Mouse (Mus musculus): ENCODE results near the gene Spry2. TPM values are rescaled to one million over a fixed set of nuclear protein-coding genes. Genes with fewer than 3 reads are reported as not detected.

Spry2 gene
- 22.9 and 28.0 TPM in 2 replicates for polyA plus RNA-seq (2014; fragmentation: Nextera tagmentation; extraction: Ambion mirVana)

DNA sequence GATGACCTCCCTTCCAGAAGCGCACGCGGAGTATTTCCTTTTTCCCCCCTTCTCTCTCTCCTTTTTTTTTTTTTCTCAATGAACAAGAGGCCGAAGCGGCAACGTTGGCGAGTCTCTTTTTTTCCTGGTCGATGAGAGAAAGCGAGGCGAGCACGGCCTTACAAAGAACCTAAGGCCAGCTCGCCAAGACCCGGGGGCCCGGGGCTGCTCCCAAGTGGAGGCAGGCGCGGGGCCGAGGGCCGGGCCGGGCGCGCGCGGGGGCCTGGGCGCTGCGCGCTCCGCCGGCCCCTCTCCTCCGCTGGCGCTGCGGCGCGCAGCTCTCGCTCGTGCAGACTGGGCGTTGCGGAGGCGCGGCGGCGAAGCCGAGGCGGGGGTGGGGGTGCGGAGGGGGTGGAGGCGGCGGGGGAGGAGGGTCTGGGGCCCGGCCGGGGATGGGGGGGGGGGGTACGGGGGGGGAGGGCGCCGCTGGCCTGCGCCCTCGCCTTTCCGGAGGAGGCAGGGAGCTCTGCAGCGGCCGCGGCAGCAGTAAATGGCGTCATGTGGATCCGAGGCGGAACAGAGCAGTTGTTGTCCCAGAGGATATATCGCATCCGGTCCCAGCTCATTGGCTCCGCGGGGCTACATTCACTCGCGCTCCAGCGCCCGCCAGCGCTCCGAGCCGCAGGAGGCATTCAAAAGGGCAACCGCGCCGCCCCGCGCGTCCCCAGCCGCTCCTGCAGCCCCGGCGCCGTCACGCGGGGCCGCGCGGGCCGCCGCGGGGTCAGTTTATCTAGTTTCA, at the start of gene Spry2:
TSS of gene Spry2 (minus strand) at position 29 of the 778 bp plus-strand sequence.
- peak; percentile 97 for DNase-seq (ENCODE audit: low spot score)
- H3K27ac ChIP-seq (ENCODE audit: low read depth, low read length) = peak within 1 kb of the TSS; percentile 99
- H3K4me2 ChIP-seq (ENCODE audit: low read length) = peak within 1 kb of the TSS; percentile 98
- peaks cover 7% of the 10 kb centered on the region for H3K36me3 ChIP-seq (ENCODE audit: control insufficient read depth, insufficient read depth, low read length)
- peak within 1 kb of the TSS; percentile 88 for H3K9ac ChIP-seq (ENCODE audit: low read length)
- under 1% methylated on average over 44 of the region's 89 CpGs for WGBS
- peak; percentile 94 for ATAC-seq
- H3K4me1 ChIP-seq (ENCODE audit: control insufficient read depth, insufficient read depth, low read length) = peaks cover 18% of the 10 kb centered on the region
- H3K4me3 ChIP-seq (ENCODE audit: low read depth, low read length) = peak within 1 kb of the TSS; percentile 72
- no peaks in the 10 kb centered on the region for H3K27me3 ChIP-seq (replicated peaks; ENCODE audit: control insufficient read depth, insufficient read depth, low read length)
- H3K9me3 ChIP-seq (replicated peaks; ENCODE audit: control insufficient read depth, low read length) = no peaks in the 10 kb centered on the region

DNA sequence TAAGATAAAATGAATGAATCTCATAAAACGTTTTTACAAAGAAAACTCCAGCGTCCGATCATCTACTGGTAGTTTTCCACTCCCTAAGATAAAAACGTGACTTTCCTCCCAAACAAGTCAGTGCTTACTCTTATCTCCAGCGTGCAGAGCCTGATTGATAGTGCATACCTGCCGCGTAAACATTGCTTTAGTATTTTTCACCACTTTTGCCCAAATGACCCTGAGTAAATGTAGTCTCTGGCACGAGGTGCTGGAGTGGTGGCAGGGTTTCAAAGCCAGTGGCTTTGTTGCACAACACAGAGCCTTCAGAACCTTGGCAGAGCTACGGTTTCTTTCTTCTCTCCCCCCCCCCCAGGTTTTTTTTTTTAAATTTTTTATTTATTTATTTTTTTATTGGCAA, 44.7 kb upstream of the Spry2 start:
- WGBS = 75% methylated on average over 9 of the region's 9 CpGs
- H3K9ac ChIP-seq (ENCODE audit: low read length) = no peak overlapping the region
- ATAC-seq (no peak), DNase-seq (ENCODE audit: low spot score) (no peak)
- no peaks in the 10 kb centered on the region for H3K27me3 ChIP-seq (replicated peaks; ENCODE audit: control insufficient read depth, insufficient read depth, low read length)
- H3K36me3 ChIP-seq (ENCODE audit: control insufficient read depth, insufficient read depth, low read length) = no peaks in the 10 kb centered on the region
- H3K4me3 ChIP-seq (ENCODE audit: low read depth, low read length) = no peak overlapping the region
- H3K4me2 ChIP-seq (ENCODE audit: low read length) = no peak overlapping the region
- H3K4me1 ChIP-seq (ENCODE audit: control insufficient read depth, insufficient read depth, low read length) = no peaks in the 10 kb centered on the region
- H3K27ac ChIP-seq (ENCODE audit: low read depth, low read length) = no peak overlapping the region
- H3K9me3 ChIP-seq (replicated peaks; ENCODE audit: control insufficient read depth, low read length) = no peaks in the 10 kb centered on the region

DNA sequence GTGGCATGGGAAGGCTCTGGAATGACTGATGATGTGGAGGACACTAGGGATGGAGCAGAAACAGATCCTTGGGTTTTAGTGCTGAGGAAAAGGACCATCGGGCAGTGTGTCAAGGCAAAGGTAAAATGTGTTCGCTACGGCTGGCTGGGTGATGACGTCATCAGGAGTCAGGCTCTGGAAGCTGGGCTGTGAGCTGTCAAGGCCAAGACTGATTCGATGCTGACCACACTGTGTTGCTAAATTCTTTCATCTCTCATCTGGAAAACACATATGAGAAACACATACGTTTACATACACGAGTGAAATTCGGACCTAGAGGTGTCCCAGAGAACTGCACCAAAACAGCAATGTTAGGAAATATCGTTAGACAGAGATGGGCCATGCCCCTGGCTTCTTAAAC, 30.1 kb upstream of the Spry2 start:
- no peak for ATAC-seq
- Histone ChIP-seq H3K9me3 (replicated peaks; ENCODE audit: control insufficient read depth, low read length) (no peaks in the 10 kb centered on the region), H3K9ac (ENCODE audit: low read length) (no peak overlapping the region), H3K4me3 (ENCODE audit: low read depth, low read length) (no peak overlapping the region), H3K36me3 (ENCODE audit: control insufficient read depth, insufficient read depth, low read length) (no peaks in the 10 kb centered on the region), H3K4me2 (ENCODE audit: low read length) (no peak overlapping the region), H3K27me3 (replicated peaks; ENCODE audit: control insufficient read depth, insufficient read depth, low read length) (no peaks in the 10 kb centered on the region; the same call in 1 of the 2 replicates), H3K4me1 (ENCODE audit: control insufficient read depth, insufficient read depth, low read length) (no peaks in the 10 kb centered on the region; the same call in 1 of the 2 replicates), H3K27ac (ENCODE audit: low read depth, low read length) (no peak overlapping the region)
- WGBS = 89% methylated on average over 9 of the region's 9 CpGs
- no peak for DNase-seq (ENCODE audit: low spot score)

DNA sequence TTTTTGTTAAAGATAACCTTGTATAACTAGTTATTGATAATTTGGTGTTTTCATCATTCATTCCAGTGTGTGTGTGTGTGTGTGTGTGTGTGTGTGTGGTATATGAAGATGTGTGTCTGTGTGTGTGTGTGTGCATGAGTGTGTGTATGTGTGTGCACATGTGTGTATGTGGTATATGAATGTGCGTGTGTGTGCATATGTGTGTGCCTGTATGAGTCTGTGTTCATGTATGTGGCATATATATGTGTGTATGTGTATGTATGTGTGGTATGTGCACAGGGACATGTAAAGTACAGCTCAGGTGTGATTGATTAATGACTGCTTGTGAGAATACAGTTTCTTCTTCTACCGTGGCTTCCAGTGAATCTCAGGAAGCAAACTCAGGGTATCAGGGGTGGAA, 28.7 kb upstream of the Spry2 start:
- WGBS = 89% methylated on average over 2 of the region's 2 CpGs
- ATAC-seq (no peak), DNase-seq (ENCODE audit: low spot score) (no peak)
- Histone ChIP-seq H3K36me3 (ENCODE audit: control insufficient read depth, insufficient read depth, low read length) (no peaks in the 10 kb centered on the region), H3K4me2 (ENCODE audit: low read length) (no peak overlapping the region), H3K4me3 (ENCODE audit: low read depth, low read length) (no peak overlapping the region), H3K9me3 (replicated peaks; ENCODE audit: control insufficient read depth, low read length) (no peaks in the 10 kb centered on the region), H3K4me1 (ENCODE audit: control insufficient read depth, insufficient read depth, low read length) (peaks cover 7% of the 10 kb centered on the region), H3K27me3 (replicated peaks; ENCODE audit: control insufficient read depth, insufficient read depth, low read length) (no peaks in the 10 kb centered on the region; the same call in 1 of the 2 replicates), H3K27ac (ENCODE audit: low read depth, low read length) (no peak overlapping the region), H3K9ac (ENCODE audit: low read length) (no peak overlapping the region)

DNA sequence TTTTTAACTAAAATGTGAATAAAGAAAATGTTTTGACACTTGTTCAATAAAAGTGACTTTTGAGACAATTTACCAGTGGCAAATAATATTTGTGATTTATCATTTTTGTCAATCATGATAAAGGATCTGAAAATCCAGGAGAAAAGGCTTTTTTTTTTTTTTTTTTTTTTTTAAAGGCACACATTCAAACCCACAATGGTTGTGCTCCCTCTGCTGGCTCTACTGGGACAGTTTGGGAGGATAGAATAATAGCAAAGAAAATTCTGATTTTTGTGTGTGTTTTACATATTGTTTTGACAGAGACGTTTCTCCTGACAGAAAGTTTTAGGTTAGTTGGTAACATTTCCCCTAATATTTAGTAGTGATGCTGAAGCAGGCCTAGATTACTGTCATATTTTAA, 28.1 kb upstream of the Spry2 start:
- Histone ChIP-seq H3K9me3 (replicated peaks; ENCODE audit: control insufficient read depth, low read length) (no peaks in the 10 kb centered on the region), H3K4me1 (ENCODE audit: control insufficient read depth, insufficient read depth, low read length) (peaks cover 7% of the 10 kb centered on the region), H3K27me3 (replicated peaks; ENCODE audit: control insufficient read depth, insufficient read depth, low read length) (no peaks in the 10 kb centered on the region; the same call in 1 of the 2 replicates), H3K36me3 (ENCODE audit: control insufficient read depth, insufficient read depth, low read length) (no peaks in the 10 kb centered on the region), H3K27ac (ENCODE audit: low read depth, low read length) (no peak overlapping the region), H3K4me2 (ENCODE audit: low read length) (no peak overlapping the region), H3K9ac (ENCODE audit: low read length) (no peak overlapping the region), H3K4me3 (ENCODE audit: low read depth, low read length) (no peak overlapping the region)
- ATAC-seq (peak; percentile 40; the same call in 1 of the 2 replicates), DNase-seq (ENCODE audit: low spot score) (peak; percentile 73)
- WGBS = 35% methylated on average over 1 of the region's 1 CpGs

DNA sequence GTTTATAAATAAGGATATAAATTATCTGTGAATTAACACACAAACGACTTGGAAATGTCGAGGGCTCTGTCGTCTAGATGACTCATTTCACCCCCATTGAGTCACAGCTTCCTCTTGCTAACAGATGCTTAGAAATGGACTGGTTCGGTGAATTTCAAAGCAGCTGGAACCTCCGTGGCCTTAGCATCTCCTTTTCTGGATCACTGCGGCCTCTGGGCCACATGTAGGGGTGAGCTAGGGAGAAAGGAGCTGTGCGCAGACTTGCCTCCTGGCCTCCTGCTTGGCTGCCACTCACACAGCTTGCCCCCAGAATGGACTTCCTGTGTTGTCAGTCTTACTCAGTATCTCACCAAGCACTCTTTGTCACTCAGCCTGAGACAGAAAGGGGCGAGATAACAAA, 26.3 kb upstream of the Spry2 start:
- WGBS = 28% methylated on average over 8 of the region's 8 CpGs
- no peak for DNase-seq (ENCODE audit: low spot score)

DNA sequence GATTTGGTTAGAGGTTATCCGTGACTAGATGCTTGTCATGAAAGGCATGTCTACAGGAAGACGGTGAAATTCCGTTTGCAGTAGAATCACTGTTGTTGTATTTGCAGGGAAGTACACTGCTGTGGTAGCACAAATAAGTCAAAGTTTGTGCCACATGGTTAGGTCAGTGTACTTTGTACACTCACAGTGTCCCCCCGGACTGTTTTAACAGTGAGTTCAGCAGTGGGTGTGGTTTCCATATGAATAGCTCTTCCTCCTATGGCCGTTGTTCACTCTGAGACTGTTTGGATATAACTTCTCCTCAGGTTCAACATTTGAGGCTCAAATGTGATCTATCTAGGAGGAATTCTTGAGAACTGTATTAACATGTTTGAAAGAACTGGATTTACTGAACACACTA, 25.8 kb upstream of the Spry2 start:
- no peak for DNase-seq (ENCODE audit: low spot score)

More for the DNA sequence above, 26.3 kb upstream of the Spry2 start:
- Histone ChIP-seq H3K36me3 (ENCODE audit: control insufficient read depth, insufficient read depth, low read length) (no peaks in the 10 kb centered on the region), H3K9me3 (replicated peaks; ENCODE audit: control insufficient read depth, low read length) (no peaks in the 10 kb centered on the region), H3K27me3 (replicated peaks; ENCODE audit: control insufficient read depth, insufficient read depth, low read length) (no peaks in the 10 kb centered on the region; the same call in 1 of the 2 replicates), H3K27ac (ENCODE audit: low read depth, low read length) (no peak overlapping the region), H3K4me1 (ENCODE audit: control insufficient read depth, insufficient read depth, low read length) (peaks cover 7% of the 10 kb centered on the region), H3K4me3 (ENCODE audit: low read depth, low read length) (no peak overlapping the region), H3K4me2 (ENCODE audit: low read length) (no peak overlapping the region), H3K9ac (ENCODE audit: low read length) (no peak overlapping the region)
- no peak for ATAC-seq

DNA sequence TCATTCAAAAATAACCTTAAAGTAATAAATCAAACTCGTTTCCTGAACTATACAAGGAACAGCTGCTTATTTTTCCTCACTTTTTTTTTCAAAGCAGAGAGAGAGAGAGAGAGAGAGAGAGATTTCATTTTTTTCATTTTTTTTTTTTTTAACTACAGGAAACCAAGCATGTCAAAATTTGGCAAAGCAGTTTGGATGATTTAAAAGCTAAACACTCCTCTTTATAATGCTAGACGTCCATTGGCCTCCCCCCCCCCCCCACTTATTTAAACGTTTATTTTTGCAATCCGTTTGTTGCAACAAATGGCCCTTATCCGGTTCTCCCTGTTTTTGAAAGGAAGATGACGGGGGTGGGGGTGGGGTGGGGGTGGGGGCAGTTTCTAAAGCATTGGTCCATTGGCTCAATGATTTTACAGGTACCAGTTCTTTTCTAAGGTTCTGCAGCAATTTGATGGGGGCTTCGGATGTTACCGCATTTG, 24.6 kb upstream of the Spry2 start:
- Histone ChIP-seq H3K27me3 (replicated peaks; ENCODE audit: control insufficient read depth, insufficient read depth, low read length) (no peaks in the 10 kb centered on the region; the same call in 1 of the 2 replicates), H3K4me2 (ENCODE audit: low read length) (peak overlapping the region; percentile 48; the same call in 1 of the 2 replicates), H3K9ac (ENCODE audit: low read length) (no peak overlapping the region), H3K4me1 (ENCODE audit: control insufficient read depth, insufficient read depth, low read length) (peaks cover 7% of the 10 kb centered on the region), H3K27ac (ENCODE audit: low read depth, low read length) (no peak overlapping the region), H3K4me3 (ENCODE audit: low read depth, low read length) (0 out of 2 replicates have a peak overlapping the region, but pooled peaks have one; percentile 7), H3K9me3 (replicated peaks; ENCODE audit: control insufficient read depth, low read length) (no peaks in the 10 kb centered on the region), H3K36me3 (ENCODE audit: control insufficient read depth, insufficient read depth, low read length) (no peaks in the 10 kb centered on the region)
- 5% methylated on average over 8 of the region's 8 CpGs for WGBS
- DNase-seq (ENCODE audit: low spot score) = peak; percentile 26
- no peak for ATAC-seq

More for the DNA sequence above, 25.8 kb upstream of the Spry2 start:
- Histone ChIP-seq H3K4me2 (ENCODE audit: low read length) (no peak overlapping the region), H3K4me3 (ENCODE audit: low read depth, low read length) (no peak overlapping the region), H3K27ac (ENCODE audit: low read depth, low read length) (no peak overlapping the region), H3K4me1 (ENCODE audit: control insufficient read depth, insufficient read depth, low read length) (peaks cover 7% of the 10 kb centered on the region), H3K9me3 (replicated peaks; ENCODE audit: control insufficient read depth, low read length) (no peaks in the 10 kb centered on the region), H3K36me3 (ENCODE audit: control insufficient read depth, insufficient read depth, low read length) (no peaks in the 10 kb centered on the region), H3K27me3 (replicated peaks; ENCODE audit: control insufficient read depth, insufficient read depth, low read length) (no peaks in the 10 kb centered on the region; the same call in 1 of the 2 replicates), H3K9ac (ENCODE audit: low read length) (no peak overlapping the region)
- no peak for ATAC-seq
- WGBS = 49% methylated on average over 5 of the region's 5 CpGs
